Comparison of ENCODE assay signal across 18 mouse cellular contexts in genomic region chr1:106695649-106696048, GRCm38 (mm10). TPM values are rescaled to one million over a fixed set of nuclear protein-coding genes. Genes with fewer than 3 reads are reported as not detected.
DNase-seq lines count a peak whose midpoint lies in the region; ATAC-seq lines count a peak whose summit lies in the region.
"Had no signal": no experiment of that assay in that cellular context is flagged by ENCODE, and none has a peak within 500 bp of the region (broad histone marks: within the 10 kb centered on the region; RNA-seq: fewer than 3 reads in every experiment).

No protein-coding gene starts in this region.

- no peak overlapping the region for H3K9ac ChIP-seq in midbrain, embryonic 11.5 days (ENCODE audit: low read length)
- no peak overlapping the region for H3K9ac ChIP-seq in midbrain, embryonic 13.5 days (replicated peaks)
- H3K9ac ChIP-seq in kidney, embryonic 14.5 days (ENCODE audit: low read depth, low read length), result no peak overlapping the region
- H3K9ac ChIP-seq: forebrain, embryonic 13.5 days; hindbrain, embryonic 12.5 days; liver, embryonic 12.5 days; lung, embryonic 14.5 days; neural tube, embryonic 13.5 days had no signal

- H3K27ac ChIP-seq in midbrain, embryonic 11.5 days (ENCODE audit: low read depth, low read length), result no peak overlapping the region
- no peak overlapping the region for H3K27ac ChIP-seq in midbrain, embryonic 13.5 days
- H3K27ac ChIP-seq in kidney, embryonic 14.5 days (ENCODE audit: low read depth, low read length), result no peak overlapping the region
- H3K27ac ChIP-seq: embryonic facial prominence, embryonic 10.5 days; forebrain, embryonic 13.5 days; hindbrain, embryonic 12.5 days; liver, embryonic 12.5 days; neural tube, embryonic 13.5 days had no signal

- H3K36me3 ChIP-seq in midbrain, embryonic 11.5 days (ENCODE audit: control insufficient read depth, insufficient read depth, low read length), result no peaks in the 10 kb centered on the region
- no peaks in the 10 kb centered on the region for H3K36me3 ChIP-seq in midbrain, embryonic 13.5 days
- no peaks in the 10 kb centered on the region; the same call in 1 of the 2 replicates for H3K36me3 ChIP-seq in kidney, embryonic 14.5 days (ENCODE audit: control insufficient read depth, insufficient read depth, low read length)
- H3K36me3 ChIP-seq: embryonic facial prominence, embryonic 10.5 days; hindbrain, embryonic 12.5 days; liver, embryonic 12.5 days; neural tube, embryonic 13.5 days had no signal

- DNase-seq in heart, adult 11 months, result peak; percentile 95
- DNase-seq in heart, postnatal 14 days, result no peak
- peak; percentile 64 for DNase-seq in midbrain, embryonic 11.5 days (ENCODE audit: low spot score, missing footprints)
- DNase-seq in left cerebral cortex, postnatal 10 days (ENCODE audit: extremely low spot score in 1 of 2, low spot score in 2 of 2), result no peak
- DNase-seq: cerebellum, postnatal 14 days; lung, embryonic 14.5 days; right cerebral cortex, postnatal 25 days; thymus, adult 18-20 months had no signal

- no peak overlapping the region for H3K4me3 ChIP-seq in midbrain, embryonic 11.5 days (ENCODE audit: low read depth, low read length)
- H3K4me3 ChIP-seq in midbrain, embryonic 13.5 days (replicated peaks), result no peak overlapping the region
- no peak overlapping the region for H3K4me3 ChIP-seq in kidney, embryonic 14.5 days (ENCODE audit: low read length)
- H3K4me3 ChIP-seq: embryonic facial prominence, embryonic 10.5 days; forebrain, embryonic 13.5 days; hindbrain, embryonic 12.5 days; liver, embryonic 12.5 days; megakaryocyte, embryonic 14.5 days; neural tube, embryonic 13.5 days had no signal

- H3K4me1 ChIP-seq in midbrain, embryonic 11.5 days (ENCODE audit: control insufficient read depth, insufficient read depth, low read length), result no peaks in the 10 kb centered on the region
- H3K4me1 ChIP-seq in midbrain, embryonic 13.5 days (replicated peaks), result no peaks in the 10 kb centered on the region
- H3K4me1 ChIP-seq in kidney, embryonic 14.5 days (ENCODE audit: control insufficient read depth, insufficient read depth, low read length), result no peaks in the 10 kb centered on the region
- H3K4me1 ChIP-seq: embryonic facial prominence, embryonic 10.5 days; hindbrain, embryonic 12.5 days; liver, embryonic 12.5 days; neural tube, embryonic 13.5 days had no signal

- no peak for ATAC-seq in midbrain, embryonic 11.5 days (ENCODE audit: low FRiP score)
- no peak for ATAC-seq in midbrain, embryonic 13.5 days
- peak; percentile 87 for ATAC-seq in common myeloid progenitor, adult 5-6 weeks (replicated peaks; ENCODE audit: low read depth, poor library complexity, severe bottlenecking)
- peak; percentile 67; the same call in 1 of the 2 replicates for ATAC-seq in neutrophil, adult 5-6 weeks (ENCODE audit: extremely low read depth, insufficient number of reproducible peaks, low FRiP score, poor library complexity, severe bottlenecking)
- no peak for ATAC-seq in kidney, embryonic 14.5 days (ENCODE audit: low FRiP score, low TSS enrichment)
- ATAC-seq: forebrain, embryonic 13.5 days; liver, embryonic 12.5 days had no signal

- no peak overlapping the region for H3K4me2 ChIP-seq in midbrain, embryonic 11.5 days
- H3K4me2 ChIP-seq in midbrain, embryonic 13.5 days (replicated peaks), result no peak overlapping the region
- no peak overlapping the region for H3K4me2 ChIP-seq in kidney, embryonic 14.5 days (replicated peaks; ENCODE audit: low read depth, low read length)
- H3K4me2 ChIP-seq: forebrain, embryonic 13.5 days; hindbrain, embryonic 12.5 days; liver, embryonic 12.5 days; lung, embryonic 14.5 days; neural tube, embryonic 13.5 days had no signal

- 87% methylated on average over 4 of the region's 4 CpGs for WGBS in midbrain, embryonic 11.5 days
- WGBS in midbrain, embryonic 13.5 days, result 92% methylated on average over 4 of the region's 4 CpGs
- WGBS in kidney, embryonic 14.5 days, result 73% methylated on average over 4 of the region's 4 CpGs

- no peaks in the 10 kb centered on the region for H3K27me3 ChIP-seq in midbrain, embryonic 11.5 days (ENCODE audit: control insufficient read depth, insufficient read depth, low read length)
- no peaks in the 10 kb centered on the region for H3K27me3 ChIP-seq in midbrain, embryonic 13.5 days
- H3K27me3 ChIP-seq in kidney, embryonic 14.5 days (ENCODE audit: control insufficient read depth, insufficient read depth, low read length), result no peaks in the 10 kb centered on the region
- H3K27me3 ChIP-seq: forebrain, embryonic 13.5 days; hindbrain, embryonic 12.5 days; liver, embryonic 12.5 days; megakaryocyte, embryonic 14.5 days; neural tube, embryonic 13.5 days had no signal

- H3K9me3 ChIP-seq in midbrain, embryonic 11.5 days (ENCODE audit: control insufficient read depth, low read length), result no peaks in the 10 kb centered on the region
- H3K9me3 ChIP-seq in midbrain, embryonic 13.5 days, result no peaks in the 10 kb centered on the region
- no peaks in the 10 kb centered on the region for H3K9me3 ChIP-seq in kidney, embryonic 14.5 days (ENCODE audit: control insufficient read depth, low read length)
- H3K9me3 ChIP-seq: embryonic facial prominence, embryonic 10.5 days; forebrain, embryonic 13.5 days; hindbrain, embryonic 12.5 days; liver, embryonic 12.5 days; megakaryocyte, embryonic 14.5 days; neural tube, embryonic 13.5 days had no signal

- intact Hi-C loops in heart, postnatal 14 days (cut with DNase I), result no loop called here
- intact Hi-C loops in left cerebral cortex, postnatal 10 days (cut with DNase I), result no loop called here

RNA-seq across cellular contexts. Expression of gene Bcl2, which starts 18.4 kb away (rescaled TPM):
- 1 to 10 TPM; 5.6 to 7.0 TPM for total RNA-seq in heart, postnatal 14 days (2021)
- 5.7 and 6.2 TPM in 2 replicates for polyA plus RNA-seq in midbrain, embryonic 11.5 days (2014; fragmentation: Nextera tagmentation; extraction: Ambion mirVana)
- polyA plus RNA-seq in midbrain, embryonic 13.5 days (2015; fragmentation: Nextera tagmentation; extraction: Ambion mirVana), result 11.5 and 11.8 TPM in 2 replicates
- total RNA-seq in common myeloid progenitor, adult 5-6 weeks (2017), result 59.3 and 66.0 TPM in 2 replicates
- total RNA-seq in neutrophil, adult 5-6 weeks (2017), result 38.2 and 39.3 TPM in 2 replicates
- 20.9 and 21.2 TPM in 2 replicates for polyA plus RNA-seq in kidney, embryonic 14.5 days (2014; fragmentation: Nextera tagmentation; extraction: Ambion mirVana)
- 10 to 100 TPM in 1 of 2 experiments, 1 to 10 TPM in 1; 9.6 to 10.9 TPM for total RNA-seq in left cerebral cortex, postnatal 10 days (2021)

Comparison
In these comparisons a context has a peak if more than half of its experiments do, and no peak if none do; other contexts are left out.
1. DNase-seq: peak in heart, adult 11 months (single experiment) and midbrain, embryonic 11.5 days (single experiment); none in heart, postnatal 14 days (0 of 2) and left cerebral cortex, postnatal 10 days (0 of 2).
2. ATAC-seq: peak in common myeloid progenitor, adult 5-6 weeks (single experiment) and neutrophil, adult 5-6 weeks (single experiment); none in midbrain, embryonic 11.5 days (single experiment), midbrain, embryonic 13.5 days (single experiment) and kidney, embryonic 14.5 days (single experiment).